Mouse (Mus musculus) adrenal gland, postnatal 25 days (tissue): ENCODE data around the gene Thy1. TPM values are rescaled to one million over a fixed set of nuclear protein-coding genes. Genes with fewer than 3 reads are reported as not detected.

Experiments used
- DNase-seq: peaks from one replicate; pipeline ENCODE4 v3.0.0; 2021; ENCODE audit warnings: mixed read lengths
- total RNA-seq: library from RNA; stranded (reverse); gene quantifications from 2 replicates; pipeline ENCODE4 v1.2.3, GENCODE M21; 2021

Gene Thy1
- total RNA-seq, 1 experiment from 2014 or later: 37.7 TPM

DNA sequence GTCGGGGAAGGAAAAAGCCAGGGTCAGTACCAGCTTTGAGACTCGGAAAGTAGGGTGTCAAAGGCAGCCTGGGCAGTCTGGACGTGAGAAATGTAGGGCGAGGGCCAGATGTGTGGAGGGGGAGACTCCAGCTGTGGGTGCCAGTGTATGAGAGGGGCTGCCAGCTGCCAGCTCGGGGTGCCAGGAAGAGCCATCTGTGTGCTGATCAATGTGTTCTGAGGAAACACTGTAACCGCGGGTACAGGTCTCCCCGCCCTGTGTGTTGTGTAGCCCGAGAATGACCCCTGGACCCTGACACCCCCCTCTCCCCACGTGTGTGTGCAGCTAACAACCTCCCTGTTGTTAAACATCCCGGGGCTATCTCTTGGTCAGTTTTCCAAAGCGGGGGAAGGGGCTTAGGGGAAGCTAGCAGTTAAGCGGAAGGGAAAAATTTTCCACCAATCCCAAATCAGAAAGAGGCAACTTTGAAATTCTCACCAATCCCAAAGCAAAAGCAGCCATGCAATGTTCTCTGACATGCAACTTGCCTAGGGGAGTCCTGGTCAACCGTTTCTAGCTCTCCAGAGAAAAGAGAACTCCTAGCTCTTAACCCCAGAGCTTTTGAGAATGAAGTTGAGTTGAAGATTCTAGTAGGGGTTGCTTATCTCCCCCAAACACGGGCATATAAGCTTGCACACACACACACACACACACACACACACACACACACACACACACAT, 24.2 kb downstream of the Thy1 start:
- DNase-seq: no peak

DNA sequence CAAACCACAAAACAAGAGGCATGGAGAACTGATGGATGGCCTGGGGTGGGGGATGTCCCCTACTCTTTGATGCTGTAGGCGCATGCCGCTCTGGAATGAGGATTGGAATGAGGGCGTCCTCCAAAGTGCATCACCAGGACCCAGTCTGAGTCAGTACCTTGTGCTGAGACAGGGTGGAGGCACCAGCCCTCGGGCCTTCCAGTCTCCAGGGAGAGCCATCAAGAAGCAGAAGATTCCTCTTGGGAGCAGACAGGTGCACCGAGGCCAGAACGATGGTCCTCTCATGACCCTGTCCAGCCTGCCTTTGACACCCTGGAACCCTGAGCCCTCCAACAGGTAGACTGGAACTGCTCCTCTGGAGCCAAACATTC, 24.8 kb downstream of the Thy1 start:
- no peak for DNase-seq

DNA sequence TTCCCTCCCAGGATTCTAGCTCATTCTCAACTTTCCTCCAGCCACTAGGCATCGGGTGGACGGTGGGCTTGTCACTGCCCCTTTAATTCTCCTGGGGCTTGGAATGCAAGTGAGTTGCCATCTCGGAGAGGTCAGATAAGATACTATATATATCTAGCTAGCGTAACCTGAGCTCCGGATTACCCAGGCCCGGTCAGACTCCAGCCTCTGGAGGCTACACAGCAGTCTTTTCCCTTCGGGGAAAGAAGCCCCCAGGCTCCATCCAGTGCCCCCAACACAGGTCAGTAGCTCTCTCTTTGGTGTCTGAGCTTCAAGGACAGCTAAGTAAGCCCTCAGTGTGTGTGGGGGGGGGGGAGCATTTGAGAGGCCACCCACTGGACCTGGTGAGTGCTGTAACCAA, 26.1 kb downstream of the Thy1 start:
- DNase-seq: no peak

DNA sequence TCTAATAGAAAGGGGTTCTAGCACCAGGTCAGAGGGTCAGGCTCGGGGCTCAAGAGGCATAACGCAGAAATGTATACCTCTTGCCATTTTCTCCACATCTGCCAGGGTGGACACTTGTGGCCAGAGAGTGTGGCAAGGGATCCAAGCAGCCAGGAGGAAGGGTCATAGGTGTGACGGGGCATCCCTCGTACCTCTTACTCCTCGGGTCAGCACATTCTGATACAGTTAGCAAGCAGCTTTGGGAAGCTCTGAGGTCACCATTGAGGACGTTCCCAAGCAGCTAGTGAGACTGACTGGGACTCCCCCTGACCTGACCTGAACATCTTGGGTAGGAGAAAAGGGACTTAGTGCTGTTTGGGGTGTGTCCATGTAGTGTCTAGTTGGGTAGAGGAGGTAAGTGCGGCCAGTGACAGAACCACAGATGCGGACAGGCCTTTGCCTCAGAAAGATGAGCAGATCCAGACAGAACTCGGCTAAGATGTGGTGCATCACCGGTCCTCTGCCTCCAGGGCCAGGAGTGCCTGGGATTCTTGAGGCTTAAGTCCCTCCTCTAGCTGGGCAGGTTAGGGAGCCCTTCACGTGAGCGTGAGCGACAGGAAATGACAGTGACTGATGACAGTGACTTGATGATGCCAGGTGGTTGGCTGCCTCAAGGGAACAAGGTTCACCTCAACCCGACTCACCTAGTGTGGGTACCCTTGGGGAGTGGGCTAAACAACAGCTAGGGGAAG, 27.1 kb downstream of the Thy1 start:
- no peak for DNase-seq

DNA sequence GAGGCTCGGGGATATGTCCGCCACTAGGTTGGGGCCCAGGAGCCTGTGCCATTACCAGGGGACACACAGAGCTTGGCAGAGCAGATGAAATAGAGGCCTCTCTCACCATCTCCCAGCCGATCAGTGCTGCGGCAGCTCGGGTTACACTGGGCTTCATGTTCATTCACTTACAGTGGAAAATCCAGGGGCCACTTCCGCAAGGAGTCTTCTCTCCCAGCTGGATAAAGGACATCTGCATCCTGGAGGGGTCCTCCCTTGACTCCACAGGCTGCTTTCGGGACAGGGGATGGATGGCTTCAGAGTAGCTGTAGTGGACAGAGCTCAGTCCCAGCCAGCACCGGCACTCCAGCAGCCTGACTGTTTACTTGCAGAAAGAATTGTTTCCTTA, 27.7 kb downstream of the Thy1 start:
- DNase-seq: no peak

DNA sequence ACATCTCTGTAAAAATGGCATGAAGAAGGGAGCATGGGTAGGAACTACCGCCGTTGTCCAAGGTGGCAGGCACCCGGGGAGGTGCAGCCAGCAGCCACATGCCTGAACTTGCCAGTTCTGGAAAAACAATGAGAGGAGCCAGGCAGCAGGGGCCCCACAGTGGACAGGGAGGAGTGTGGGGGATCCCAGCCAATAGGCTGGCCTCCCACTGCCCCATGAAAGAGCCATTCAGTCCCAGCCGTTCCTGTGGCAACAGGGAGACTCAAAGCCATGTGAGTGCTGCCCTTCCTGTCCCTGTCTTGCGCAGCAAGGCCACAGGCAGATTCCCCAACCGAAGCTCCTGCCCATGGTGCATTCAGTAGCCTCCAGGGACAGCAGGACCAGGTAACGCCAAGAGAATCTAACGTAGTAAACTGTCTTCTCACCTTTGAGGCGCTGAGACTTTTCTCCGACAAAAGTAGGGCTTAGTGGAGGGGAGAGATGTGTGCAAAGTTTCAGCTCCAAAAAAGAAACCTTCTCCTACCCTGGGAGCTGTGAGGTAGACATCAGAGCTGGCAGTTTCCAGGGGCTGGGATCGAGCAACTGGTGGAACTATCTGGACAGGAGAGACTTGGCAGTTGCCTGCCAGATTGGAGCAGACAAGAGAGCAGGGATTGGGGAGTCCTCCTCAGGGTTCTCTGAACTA, 28.9 kb downstream of the Thy1 start:
- DNase-seq: no peak

DNA sequence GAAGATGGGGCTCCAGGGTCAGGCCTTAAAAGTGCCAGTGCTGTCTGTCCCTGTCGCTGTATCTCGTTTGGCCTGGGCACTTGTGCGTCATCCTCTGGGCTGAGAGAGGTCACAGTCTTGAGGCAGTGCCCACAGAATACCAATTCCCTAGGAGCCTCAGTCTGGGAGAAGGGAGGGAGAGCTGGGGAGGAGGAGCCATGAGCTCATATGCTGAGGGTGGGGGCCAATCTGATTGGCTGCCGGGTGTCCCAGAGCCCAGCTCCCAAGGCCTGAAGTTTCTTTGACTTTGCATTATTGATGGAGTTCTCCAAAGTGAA, 29.4 kb downstream of the Thy1 start:
- DNase-seq: peak; percentile 68

DNA sequence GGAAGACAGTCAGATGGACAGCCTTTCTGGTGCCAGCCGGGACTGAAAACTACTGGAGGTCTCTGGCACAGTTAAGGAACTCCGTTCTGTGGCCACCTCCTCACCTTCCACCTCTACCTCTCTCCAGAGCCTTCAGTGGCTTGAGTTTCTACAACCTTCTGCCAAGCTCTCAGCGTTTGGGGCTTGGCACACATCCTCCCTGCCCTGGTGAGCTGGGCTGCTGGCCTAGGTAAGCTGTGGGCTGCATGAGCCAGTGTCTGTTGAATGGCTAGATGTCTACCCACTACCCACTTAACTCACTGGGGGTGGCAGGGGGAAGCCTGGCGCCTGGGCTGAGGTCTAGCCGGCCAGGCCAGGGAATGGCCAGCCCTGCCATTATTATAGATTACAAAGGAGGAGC, 29.9 kb downstream of the Thy1 start:
- DNase-seq: no peak

DNA sequence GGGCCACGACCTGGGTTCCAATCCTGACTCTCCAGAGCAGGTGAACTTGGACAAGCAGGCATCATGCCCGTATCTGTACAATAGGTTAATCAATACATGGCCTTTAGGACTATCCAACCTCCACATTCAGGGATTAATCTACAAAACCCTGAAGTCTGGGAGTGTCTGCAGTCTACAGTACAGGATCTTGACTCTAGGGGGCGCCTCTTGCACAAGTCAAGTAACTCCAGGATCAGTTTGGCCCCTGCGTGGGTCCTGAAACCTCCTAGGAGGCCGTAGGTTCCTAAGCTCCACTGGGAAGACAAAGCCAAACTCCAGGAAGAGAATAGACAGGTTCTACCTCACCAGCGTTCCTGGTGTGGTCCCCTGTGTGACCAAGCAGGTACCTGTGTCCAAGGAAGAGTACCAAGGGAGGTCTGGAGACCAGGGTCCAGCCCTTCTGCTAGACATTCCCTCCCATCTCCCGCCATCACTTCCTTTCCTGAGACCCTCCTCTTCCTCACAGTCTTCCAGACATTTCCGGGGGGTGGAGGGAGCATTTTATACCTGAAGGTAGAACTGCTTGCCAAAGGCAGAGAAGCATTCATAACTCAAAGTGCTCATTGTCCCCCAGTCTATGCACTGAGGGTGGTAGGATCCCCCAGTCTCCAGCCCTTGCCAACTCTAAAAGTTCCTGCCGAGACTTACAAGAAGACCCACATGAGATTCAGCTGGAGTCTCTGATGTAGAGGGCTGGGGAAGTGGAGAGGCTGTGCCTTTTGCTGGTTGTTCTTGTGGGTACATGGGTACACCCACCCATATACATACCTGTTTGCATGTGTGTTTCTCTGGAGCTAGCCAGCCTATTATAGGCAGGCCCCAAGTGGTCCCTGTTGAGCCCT, 31.5 kb downstream of the Thy1 start:
- no peak for DNase-seq

DNA sequence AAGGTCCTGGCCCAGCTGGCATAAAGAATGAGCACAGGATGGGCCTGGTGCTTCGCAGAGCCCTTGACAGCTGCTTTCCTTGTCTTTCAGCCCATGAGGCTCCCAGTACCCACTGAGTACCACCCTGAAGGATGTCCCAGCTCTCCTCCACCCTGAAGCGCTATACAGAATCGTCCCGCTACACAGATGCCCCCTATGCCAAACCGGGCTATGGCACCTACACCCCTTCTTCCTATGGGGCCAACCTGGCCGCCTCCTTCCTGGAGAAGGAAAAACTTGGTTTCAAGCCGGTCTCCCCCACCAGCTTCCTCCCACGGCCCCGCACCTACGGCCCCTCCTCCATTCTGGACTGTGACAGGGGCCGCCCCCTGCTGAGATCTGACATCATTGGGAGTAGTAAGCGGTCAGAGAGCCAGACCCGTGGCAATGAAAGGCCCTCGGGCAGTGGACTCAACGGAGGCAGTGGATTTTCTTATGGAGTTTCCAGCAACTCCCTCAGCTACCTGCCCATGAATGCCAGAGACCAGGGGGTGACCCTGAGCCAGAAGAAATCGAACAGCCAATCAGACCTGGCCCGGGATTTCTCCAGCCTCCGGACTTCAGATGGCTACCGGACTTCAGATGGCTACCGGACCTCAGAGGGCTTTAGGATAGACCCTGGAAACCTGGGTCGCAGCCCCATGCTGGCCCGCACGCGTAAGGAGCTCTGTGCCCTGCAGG, 32.3 kb downstream of the Thy1 start:
- DNase-seq: no peak

DNA sequence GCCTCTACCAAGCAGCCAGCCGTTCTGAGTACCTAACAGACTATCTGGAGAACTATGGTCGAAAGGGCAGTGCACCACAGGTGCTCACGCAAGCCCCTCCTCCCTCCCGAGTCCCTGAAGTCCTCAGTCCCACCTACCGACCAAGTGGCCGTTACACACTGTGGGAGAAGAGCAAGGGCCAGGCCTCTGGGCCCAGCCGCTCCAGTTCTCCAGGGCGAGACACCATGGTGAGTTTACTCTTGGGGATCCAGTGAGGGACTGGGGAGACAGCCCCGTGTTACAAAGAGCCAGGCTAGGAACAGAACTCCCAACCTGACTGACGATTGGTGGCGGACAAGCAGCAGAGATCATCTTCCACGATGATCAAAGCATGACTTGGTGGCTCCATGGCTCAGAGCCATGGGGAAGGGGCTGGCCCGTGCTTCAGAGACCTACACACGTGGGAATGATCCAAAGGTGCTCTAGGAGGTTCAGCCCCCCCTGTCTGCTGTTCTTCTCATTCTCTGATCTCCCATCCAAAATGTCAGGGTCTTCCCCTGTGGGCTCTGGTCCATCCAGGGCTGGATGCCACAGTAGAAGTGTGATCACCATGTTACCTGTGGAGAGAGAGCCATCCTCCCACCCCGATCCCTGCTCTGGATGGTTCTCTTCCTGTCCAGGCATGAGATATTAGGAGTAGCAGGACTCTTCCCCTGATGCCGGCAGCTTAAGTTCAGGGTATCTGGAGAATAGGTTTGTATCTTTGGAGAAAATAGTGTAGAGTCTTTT, 33.0 kb downstream of the Thy1 start:
- no peak for DNase-seq

DNA sequence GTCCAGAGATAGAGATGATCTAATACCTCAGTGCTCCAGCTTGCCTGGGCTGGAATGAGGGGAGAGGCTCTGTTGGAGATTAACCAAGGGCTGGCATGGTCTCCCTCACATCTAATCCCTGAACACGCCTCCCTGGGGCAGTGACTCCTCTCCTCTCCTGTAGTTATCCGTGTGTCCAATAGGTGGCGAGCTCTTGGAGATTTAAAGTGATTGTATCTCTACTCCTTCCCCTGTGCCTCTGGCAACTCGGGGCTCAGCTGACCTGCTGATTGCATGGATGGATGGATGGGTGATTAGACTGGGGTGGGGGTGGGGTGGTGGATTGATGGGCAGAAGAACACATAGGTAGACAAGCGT, 33.6 kb downstream of the Thy1 start:
- no peak for DNase-seq

DNA sequence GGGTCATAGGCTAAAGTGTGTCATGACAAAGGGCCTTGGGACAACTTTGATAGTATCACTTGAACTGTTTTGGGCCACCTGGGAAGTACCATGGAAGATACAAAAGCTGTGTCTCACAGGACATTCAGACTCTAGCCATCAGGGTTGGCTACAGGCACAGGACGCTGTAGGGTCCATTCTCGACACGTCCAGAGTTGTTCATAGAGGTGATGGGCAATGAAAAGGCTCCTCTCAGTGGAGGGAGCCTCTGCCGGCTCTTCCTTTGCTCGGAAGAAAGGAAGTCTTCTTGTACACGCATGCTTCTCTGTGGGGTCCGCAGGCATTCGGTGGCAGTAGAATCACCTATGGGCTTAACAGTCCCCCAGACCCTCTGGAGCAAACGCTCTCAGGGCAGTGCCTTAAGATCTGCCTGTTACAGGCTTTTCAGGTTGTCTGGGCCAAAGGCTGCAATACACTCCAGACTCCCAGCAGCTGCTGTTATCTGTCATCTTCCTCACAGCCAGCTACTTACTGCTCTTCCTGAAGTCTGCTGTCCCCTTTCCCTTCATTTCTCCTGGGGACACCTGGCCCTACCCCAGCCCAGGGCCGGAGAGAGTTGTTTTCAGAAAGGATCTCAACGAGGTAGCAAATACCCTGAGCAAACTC, 34.2 kb downstream of the Thy1 start:
- no peak for DNase-seq

DNA sequence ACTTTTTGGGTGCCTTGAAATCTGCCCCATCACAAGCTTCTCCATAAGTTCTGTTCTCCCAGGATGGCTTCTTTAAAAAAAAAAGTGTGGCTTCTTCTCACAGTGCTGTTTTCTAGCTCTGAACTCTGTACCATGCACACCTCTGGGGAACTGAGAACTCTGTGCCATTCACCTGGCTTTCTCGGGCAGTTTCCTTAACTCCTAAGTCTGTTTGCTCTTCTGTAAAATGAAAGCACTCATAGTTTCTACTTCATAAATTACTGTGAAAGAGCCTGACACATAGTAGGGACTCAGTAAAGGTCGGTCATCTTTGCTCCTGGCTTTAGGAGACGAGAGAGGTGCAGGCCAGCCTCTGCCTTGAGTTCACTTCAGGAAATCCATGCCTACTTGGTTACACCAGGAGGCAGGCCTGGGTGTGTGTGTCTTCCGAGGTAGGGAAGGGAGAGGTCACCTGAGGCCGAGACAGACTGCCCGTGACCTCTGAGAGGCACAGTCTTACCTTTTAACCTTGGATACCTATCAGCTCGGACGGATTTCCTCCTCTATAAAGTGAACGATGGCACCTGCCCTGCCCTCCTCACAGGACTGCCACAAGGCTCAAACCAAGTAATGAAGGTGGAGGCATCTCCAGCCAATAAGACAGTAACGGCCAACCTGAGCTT, 35.1 kb downstream of the Thy1 start:
- no peak for DNase-seq

DNA sequence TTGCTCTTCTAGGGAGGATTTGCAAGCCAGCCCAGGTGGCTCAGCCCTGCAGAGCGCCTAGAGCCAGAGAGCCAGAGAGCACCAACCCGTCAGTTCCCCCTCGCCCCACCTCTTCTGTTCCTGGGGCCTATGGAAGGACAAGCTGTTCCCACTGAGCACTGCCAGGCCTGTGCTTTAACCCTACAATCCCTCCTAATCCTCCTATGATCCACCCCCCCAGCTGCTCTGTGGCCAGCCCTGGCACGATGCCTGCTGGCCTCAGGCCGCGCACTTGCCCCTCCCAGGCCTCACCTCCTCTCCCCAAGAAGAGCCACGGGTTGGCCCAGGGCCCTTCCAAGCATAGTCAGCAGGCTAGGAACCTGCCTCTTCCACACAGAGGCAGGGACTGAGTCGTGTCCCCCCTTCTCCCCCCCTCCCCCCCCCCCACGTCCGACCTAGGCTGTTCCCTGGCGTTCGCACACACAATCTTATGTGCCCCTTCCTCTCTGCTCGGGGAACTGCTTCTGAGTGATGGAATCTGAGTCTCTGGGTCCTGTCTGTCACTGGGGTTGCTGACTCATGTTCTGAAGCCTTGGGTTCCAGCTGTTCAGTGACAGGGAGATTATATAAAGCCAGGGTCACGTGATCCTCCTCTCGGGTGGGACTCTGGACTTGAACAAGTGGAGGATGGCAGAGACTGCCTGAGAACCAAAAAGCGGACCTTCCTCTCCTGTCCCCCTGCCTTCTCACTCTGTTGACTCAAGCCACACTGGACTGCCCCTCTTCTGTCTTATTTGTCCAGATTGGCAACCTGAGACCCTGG, 36.0 kb downstream of the Thy1 start:
- peak; percentile 84 for DNase-seq

DNA sequence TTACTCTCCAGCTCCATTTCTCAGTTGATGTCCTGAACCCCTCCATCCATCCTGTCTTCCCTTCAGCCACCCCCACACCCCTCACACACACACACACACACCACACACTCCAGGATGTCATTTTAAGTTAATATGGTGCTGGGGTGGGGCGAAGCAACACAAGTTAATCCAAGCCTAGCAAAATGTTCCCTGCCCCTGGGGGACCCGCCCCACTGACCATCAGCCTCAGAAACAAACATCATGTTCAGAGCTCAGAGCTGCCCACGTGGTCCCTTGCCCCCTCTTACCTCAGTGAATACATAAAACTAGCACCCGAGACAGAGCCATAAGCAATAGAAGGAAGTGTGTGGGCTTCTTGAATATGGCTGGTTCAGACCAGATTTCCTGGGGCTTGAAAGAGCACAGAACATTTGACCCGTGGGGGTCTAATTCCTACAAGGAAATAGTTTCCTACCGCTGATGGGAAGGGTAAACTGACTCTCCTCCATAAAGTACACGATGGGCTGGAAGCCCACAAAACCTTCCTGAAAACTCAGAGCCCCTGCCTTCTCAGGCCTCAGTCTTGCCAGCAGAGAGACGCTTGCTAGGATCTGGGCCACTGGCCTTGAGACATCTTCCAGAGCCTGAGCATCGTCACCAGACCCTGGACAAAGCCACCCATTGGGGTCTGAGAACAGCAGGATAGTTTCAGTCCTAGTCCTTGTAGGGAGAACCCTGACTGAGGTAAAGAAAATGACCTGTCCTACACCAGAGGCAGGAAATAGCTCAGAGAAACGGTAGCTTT, 37.0 kb downstream of the Thy1 start:
- DNase-seq: no peak

DNA sequence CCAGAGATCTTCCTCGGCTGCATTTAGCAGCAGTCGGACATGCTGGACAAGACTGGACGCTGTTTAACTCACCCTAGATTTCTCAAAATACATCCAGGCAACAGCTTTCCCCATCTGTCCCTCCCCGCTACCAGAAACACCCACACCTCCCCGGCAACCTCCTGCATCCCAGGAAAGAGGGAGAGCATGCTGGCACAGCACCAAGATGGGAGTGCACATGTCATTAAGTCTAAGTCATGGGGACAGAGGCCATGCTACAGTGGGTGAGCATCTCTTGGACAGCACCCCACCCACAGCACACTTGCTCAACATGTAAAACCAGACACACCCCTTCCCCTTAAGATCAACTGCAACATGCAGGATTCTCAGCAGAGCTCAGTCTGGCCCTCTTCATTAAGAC, 37.8 kb downstream of the Thy1 start:
- DNase-seq: no peak

DNA sequence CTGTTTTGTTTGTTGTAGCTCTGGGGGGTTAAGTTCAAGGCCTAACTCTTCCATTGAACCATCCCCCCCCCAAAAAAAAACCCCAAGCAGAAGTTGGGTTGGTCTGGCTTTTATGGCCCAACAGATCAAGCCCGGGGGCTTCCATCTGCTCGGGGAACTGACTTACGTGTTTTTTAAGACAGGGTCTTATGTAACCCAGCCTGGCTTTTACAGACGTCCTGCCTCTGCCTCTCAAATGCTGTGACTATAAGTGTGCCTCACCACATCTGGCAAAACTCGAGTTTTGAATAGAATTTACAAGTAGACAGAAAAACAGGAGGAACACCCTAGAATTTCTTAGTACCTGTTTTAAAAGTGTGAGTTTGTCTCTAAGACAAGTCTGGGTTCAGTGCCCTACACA, 38.4 kb downstream of the Thy1 start:
- no peak for DNase-seq

DNA sequence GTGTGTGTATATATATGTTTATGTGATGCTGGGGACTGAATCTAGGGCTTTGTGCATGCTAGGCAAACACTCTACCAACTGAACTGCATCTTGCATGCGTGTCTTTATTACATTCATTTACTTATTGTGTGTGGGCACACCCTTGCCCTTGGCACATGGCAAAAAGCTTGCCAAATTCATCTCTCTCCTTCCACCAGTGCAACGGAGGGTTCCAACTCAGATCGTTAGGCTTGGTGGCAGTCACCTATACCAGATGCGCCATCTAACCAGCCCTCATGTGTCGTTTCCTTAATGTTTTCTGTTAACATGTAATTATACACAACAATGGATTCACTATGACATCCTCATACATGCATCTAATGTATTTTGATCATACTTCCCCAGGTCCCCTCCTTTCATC, 39.1 kb downstream of the Thy1 start:
- no peak for DNase-seq
